Mouse (Mus musculus) liver, embryonic 15.5 days (tissue): ENCODE data around the gene Gm20388. TPM values are rescaled to one million over a fixed set of nuclear protein-coding genes. Genes with fewer than 3 reads are reported as not detected.

Experiments used
- ATAC-seq: fragments of 200-750 bp; cut with Nextera tagmentation; 2 replicates; pipeline ENCODE4 v1.8.0; 2017; ENCODE audit warnings: moderate number of reproducible peaks, mild to moderate bottlenecking, moderate library complexity; ENCODE audit not compliant: insufficient read depth
- H3K27ac ChIP-seq: fragments of 300-500 bp; sonication (generic); replicated peaks from 2 replicates; pipeline ENCODE4 v1.5.1; 2015; ENCODE audit warnings: mild to moderate bottlenecking, inconsistent platforms
- H3K27me3 ChIP-seq: fragments of 300-500 bp; sonication (generic); 2 replicates; pipeline ENCODE4 v1.6.1; 2015; ENCODE audit warnings: mild to moderate bottlenecking, inconsistent platforms
- H3K36me3 ChIP-seq: fragments of 300-500 bp; sonication (generic); replicated peaks from 2 replicates; pipeline ENCODE4 v1.6.1; 2015; ENCODE audit warnings: moderate library complexity, mild to moderate bottlenecking, inconsistent platforms
- H3K4me1 ChIP-seq: fragments of 300-500 bp; sonication (generic); replicated peaks from 2 replicates; pipeline ENCODE4 v1.6.1; 2015; ENCODE audit warnings: inconsistent platforms
- H3K4me2 ChIP-seq: fragments of 300-500 bp; sonication (generic); 2 replicates; pipeline ENCODE4 v1.6.1; 2015; ENCODE audit warnings: moderate library complexity, mild to moderate bottlenecking, inconsistent platforms
- H3K4me3 ChIP-seq: fragments of 300-500 bp; sonication (generic); replicated peaks from 2 replicates; pipeline ENCODE4 v1.5.1; 2015; ENCODE audit warnings: mild to moderate bottlenecking, inconsistent platforms
- H3K9ac ChIP-seq: fragments of 300-500 bp; sonication (generic); 2 replicates; pipeline ENCODE4 v1.6.1; 2015; ENCODE audit warnings: moderate library complexity, mild to moderate bottlenecking, inconsistent platforms
- H3K9me3 ChIP-seq: fragments of 300-500 bp; sonication (generic); replicated peaks from 2 replicates; pipeline ENCODE4 v1.6.1; 2016; ENCODE audit warnings: inconsistent platforms
- whole genome bisulfite sequencing: fragments of 180-500 bp; shearing (Covaris S2); methylation state at CpG from one replicate; pipeline ENCODE4 v1.1.7; 2015; ENCODE audit warnings: mixed read lengths; ENCODE audit not compliant: insufficient replicate concordance; 5-methylcytosine and 5-hydroxymethylcytosine counted together
- polyA plus RNA-seq: library from polyadenylated mRNA; unstranded; fragments of >200 nt; fragmentation: Nextera tagmentation; extraction: Ambion mirVana; gene quantifications from 2 replicates; pipeline ENCODE4 v1.2.1, GENCODE M21; 2015

Gene Gm20388
- polyA plus RNA-seq, 1 experiment from 2014 or later, result not detected

DNA sequence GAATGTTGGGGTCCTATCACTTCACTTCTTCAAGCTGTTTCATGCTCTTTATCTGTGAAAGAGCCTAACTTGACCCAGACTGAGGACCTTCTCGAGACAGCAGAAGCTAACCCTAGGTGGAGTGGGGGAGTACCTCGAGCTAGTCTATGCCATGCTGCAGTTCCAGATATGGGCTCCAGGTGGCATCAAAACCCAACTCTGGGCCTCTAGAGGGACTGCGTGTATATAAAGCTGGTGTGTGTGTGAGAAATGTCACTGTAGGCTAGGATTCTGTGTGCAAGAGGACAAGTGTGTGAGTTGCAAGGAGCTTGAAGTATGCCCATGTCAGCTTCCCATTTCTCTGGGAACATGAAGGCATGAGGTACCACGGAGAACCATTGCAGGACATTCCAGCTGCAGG, 370.8 kb downstream of the Gm20388 start:
- H3K36me3 ChIP-seq, result no peaks in the 10 kb centered on the region
- H3K4me3 ChIP-seq, result no peak overlapping the region
- no peak for ATAC-seq
- H3K9ac ChIP-seq, result no peak overlapping the region
- 23% methylated on average over 4 of the region's 4 CpGs for WGBS
- H3K9me3 ChIP-seq, result no peaks in the 10 kb centered on the region
- no peak overlapping the region for H3K27ac ChIP-seq
- no peak overlapping the region for H3K4me2 ChIP-seq
- peaks cover 39% of the 10 kb centered on the region for H3K27me3 ChIP-seq
- H3K4me1 ChIP-seq, result peaks cover 43% of the 10 kb centered on the region

DNA sequence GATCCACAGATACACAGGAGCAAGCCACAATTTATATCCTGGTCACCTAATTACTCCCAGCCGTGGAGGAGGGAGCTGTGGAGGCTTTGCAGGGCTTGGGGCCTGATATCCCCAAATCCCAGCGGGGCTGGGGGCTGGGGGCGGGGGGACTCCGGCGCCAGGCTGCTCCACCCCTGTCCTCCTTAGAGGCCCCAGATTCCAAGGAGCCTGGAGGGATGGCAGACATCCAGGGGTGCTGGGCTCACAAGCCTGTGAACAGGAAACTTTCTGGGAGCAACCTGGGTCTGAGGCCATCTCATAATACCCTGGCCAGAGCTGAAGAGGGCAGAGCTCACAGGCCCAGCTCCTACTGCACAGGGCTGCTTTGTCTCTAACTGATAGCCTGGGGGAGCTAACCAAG, 371.8 kb downstream of the Gm20388 start:
- Histone ChIP-seq H3K4me3 (no peak overlapping the region), H3K4me1 (peaks cover 33% of the 10 kb centered on the region), H3K4me2 (no peak overlapping the region), H3K27me3 (peaks cover 31% of the 10 kb centered on the region), H3K27ac (no peak overlapping the region), H3K9ac (no peak overlapping the region), H3K9me3 (no peaks in the 10 kb centered on the region), H3K36me3 (no peaks in the 10 kb centered on the region)
- no peak for ATAC-seq
- WGBS, result 67% methylated on average over 5 of the region's 5 CpGs

DNA sequence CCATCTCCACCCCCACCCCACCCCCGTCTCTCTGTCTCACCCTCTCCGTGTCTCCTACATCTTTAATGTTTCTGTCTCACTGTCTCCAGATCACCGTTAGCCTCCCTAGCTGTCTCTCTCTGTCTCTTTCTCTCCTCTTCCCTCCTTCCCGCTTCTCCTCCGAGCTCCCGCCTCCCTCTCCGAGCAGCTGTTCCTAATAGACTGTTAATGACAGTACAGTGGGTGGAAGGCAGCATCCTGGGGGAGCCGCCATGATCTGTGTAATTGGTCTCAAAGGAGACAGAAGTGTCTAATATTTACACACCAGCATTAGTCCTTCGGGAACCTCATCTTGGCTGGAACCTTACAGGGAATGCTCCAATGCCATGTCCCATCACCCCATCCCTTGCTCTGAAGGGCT, 373.6 kb downstream of the Gm20388 start:
- Histone ChIP-seq H3K9me3 (no peaks in the 10 kb centered on the region), H3K4me2 (no peak overlapping the region), H3K4me3 (no peak overlapping the region), H3K27ac (no peak overlapping the region), H3K36me3 (no peaks in the 10 kb centered on the region), H3K27me3 (peaks cover 18% of the 10 kb centered on the region), H3K9ac (no peak overlapping the region), H3K4me1 (peaks cover 47% of the 10 kb centered on the region)
- ATAC-seq, result no peak
- 64% methylated on average over 9 of the region's 9 CpGs for WGBS

DNA sequence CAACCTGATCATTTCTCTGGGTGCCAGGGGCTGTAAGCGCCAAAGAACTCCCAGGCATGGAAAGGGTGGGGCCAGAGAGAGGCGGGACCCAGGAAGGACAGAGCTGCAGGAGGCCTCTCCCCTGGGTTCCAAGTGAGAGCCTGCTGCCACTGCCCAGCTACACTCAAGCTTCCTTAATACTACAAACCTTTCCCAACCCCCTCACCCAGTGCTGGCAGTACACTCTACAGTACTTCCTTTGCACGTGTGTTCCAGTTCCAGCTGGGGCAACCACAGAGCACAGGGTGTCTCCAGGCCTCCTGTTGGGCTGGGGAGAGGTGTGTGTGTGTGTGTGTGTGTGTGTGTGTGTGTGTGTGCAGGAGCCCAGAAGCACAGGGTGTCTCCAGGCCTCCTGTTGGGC, 374.4 kb downstream of the Gm20388 start:
- no peaks in the 10 kb centered on the region for H3K9me3 ChIP-seq
- no peaks in the 10 kb centered on the region for H3K36me3 ChIP-seq
- ATAC-seq, result peak; percentile 24; the same call in 1 of the 2 replicates
- H3K4me1 ChIP-seq, result peaks cover 55% of the 10 kb centered on the region
- H3K9ac ChIP-seq, result no peak overlapping the region; the same call in 1 of the 2 replicates
- H3K27ac ChIP-seq, result no peak overlapping the region
- H3K4me3 ChIP-seq, result no peak overlapping the region
- WGBS, result 6% methylated on average over 3 of the region's 3 CpGs
- H3K4me2 ChIP-seq, result no peak overlapping the region
- H3K27me3 ChIP-seq, result peaks cover 18% of the 10 kb centered on the region

DNA sequence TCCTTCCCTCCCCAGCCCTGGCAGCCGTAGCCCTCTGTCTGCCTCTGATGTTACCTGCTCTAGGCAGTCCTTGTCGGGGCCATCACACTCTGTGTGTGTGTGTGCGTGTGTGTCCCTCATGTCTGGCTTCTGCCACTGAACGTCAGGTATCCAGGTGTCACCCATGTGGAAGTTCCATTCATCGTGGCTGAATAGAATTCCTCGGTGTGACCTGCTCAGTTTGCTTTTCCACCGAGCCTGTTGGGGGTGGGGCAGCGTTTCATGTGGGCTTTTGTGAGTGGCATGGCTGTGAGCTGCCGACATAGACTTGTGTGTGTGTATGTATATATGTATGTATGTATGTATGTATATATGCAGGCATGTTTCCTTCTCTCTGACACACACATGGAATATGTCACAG, 375.2 kb downstream of the Gm20388 start:
- Histone ChIP-seq H3K4me1 (peaks cover 63% of the 10 kb centered on the region), H3K27me3 (peaks cover 9% of the 10 kb centered on the region), H3K27ac (no peak overlapping the region), H3K9me3 (no peaks in the 10 kb centered on the region), H3K4me2 (no peak overlapping the region), H3K36me3 (no peaks in the 10 kb centered on the region), H3K4me3 (no peak overlapping the region), H3K9ac (no peak overlapping the region)
- 77% methylated on average over 9 of the region's 9 CpGs for WGBS
- no peak for ATAC-seq

DNA sequence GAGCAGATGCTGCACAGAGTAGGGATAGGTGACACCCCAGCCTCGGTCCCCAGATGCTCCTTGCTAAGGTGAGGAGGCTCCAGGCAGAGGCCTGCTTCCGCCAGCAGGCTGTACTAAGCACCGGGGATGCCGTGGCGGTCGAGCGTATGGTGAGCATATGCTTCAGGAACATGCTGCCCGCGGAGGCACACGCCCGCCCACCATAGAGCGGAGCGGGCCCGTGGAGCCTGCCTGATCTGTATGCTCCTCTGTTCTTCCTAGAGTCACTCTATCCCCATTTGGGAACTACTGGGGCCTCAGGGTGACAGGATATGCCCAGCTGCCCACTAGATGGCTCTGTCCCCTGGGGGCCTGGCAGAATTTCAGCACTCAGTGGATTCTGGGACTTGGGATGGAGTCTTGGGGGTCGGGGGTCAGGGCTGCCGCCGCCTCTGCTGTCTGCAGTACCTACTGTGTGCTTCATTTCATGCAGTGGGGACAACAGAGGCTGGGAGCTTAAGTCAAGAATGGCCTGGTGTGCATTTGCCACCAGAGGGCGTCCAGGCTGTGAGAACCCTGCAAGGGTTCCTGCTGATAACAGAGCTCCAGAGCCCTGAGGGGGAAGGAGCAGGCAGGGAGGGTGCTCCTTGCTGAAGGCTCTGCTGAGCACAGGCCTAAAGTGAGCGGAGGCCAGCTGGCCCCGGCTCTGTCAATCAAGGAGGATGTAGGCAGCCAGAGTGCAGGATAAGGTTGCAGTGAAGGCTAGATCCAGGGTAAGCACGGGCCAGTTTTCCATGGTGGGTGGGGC, 377.7 kb downstream of the Gm20388 start:
- Histone ChIP-seq H3K4me2 (peak overlapping the region; percentile 86), H3K9me3 (no peaks in the 10 kb centered on the region), H3K27me3 (0 out of 2 replicates have a peak, but pooled peaks cover 4% of the 10 kb centered on the region), H3K27ac (peak overlapping the region; percentile 97), H3K4me1 (peaks cover 79% of the 10 kb centered on the region), H3K9ac (no peak overlapping the region), H3K4me3 (no peak overlapping the region), H3K36me3 (no peaks in the 10 kb centered on the region)
- 35% methylated on average over 21 of the region's 21 CpGs for WGBS
- ATAC-seq, result peak; percentile 46

DNA sequence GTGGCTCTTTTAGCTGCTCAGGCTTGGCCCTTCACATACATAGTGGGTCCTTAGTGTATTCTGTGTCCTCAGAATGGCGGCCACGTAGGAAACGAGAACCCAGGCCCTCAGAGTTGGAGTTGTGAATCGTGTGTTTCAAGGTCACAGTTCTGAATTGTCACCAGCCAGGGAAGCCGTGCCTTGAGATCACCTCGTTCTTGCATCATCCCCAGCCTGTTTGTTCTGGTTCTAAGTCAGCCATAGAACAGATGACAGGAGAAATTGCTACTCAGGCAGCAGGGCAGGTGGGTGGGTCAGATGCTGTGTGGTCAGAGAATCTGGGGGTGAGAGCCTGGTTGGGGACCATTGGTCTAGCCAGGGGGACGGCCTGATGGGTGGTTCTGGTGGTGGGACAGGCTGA, 378.6 kb downstream of the Gm20388 start:
- ATAC-seq, result no peak
- H3K4me2 ChIP-seq, result peak overlapping the region; percentile 86
- no peaks in the 10 kb centered on the region for H3K27me3 ChIP-seq
- peaks cover 87% of the 10 kb centered on the region for H3K4me1 ChIP-seq
- no peaks in the 10 kb centered on the region for H3K9me3 ChIP-seq
- H3K27ac ChIP-seq, result peak overlapping the region; percentile 97
- WGBS, result 82% methylated on average over 7 of the region's 7 CpGs
- H3K9ac ChIP-seq, result peak overlapping the region; percentile 32; the same call in 1 of the 2 replicates
- no peak overlapping the region for H3K4me3 ChIP-seq
- no peaks in the 10 kb centered on the region for H3K36me3 ChIP-seq

DNA sequence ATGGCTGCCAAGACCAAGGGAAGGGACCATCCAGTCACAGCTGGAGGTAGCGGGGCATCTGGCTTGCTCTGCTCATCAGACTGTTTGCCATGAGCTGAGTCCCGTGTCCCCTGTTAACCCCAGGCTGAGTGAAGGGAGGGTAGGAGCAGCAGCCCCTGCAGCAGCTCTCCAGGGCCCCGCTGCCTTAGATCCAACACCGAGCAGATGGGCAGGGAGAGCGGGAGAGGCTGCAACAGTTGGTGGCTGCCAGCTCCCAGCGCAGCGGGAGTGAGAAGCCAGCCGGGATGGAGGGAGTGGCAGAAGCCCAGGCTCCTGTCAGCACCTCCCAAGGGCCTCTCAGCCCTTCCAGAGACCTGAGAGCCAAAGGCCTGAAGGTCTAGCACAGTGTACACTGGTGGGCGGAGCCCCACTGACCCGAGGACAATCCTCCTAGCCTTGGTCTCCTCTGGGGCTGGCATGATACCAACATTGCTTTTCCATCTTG, 379.1 kb downstream of the Gm20388 start:
- Histone ChIP-seq H3K4me3 (no peak overlapping the region; the same call in 1 of the 2 replicates), H3K4me1 (peaks cover 87% of the 10 kb centered on the region), H3K4me2 (peak overlapping the region; percentile 86), H3K9ac (peak overlapping the region; percentile 32; the same call in 1 of the 2 replicates), H3K27me3 (no peaks in the 10 kb centered on the region), H3K36me3 (no peaks in the 10 kb centered on the region), H3K9me3 (no peaks in the 10 kb centered on the region), H3K27ac (peak overlapping the region; percentile 97)
- 65% methylated on average over 10 of the region's 10 CpGs for WGBS
- no peak for ATAC-seq

DNA sequence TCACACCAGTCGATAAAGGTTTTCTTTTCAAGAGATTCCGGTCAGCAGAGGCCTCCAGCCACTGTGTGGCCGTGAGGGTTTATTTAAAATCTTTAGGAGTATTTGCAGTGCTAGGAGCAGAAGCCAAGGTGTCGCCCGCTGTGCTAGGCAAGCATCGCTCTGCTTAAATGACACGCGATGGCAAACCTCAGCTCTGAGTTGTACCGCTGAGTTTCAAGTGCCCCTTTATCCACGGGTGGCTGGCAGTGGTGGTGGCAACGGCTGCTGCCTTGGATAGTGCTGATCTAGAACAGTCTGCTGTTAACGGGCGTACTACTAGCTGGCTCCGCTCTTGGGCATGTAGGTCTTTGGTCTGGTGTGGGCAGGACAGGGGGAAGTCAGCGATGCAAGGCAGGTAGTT, 380.0 kb downstream of the Gm20388 start:
- Histone ChIP-seq H3K9ac (peak overlapping the region; percentile 12; the same call in 1 of the 2 replicates), H3K4me2 (peak overlapping the region; percentile 86), H3K27ac (peak overlapping the region; percentile 97), H3K4me3 (no peak overlapping the region), H3K36me3 (no peaks in the 10 kb centered on the region), H3K9me3 (no peaks in the 10 kb centered on the region), H3K27me3 (no peaks in the 10 kb centered on the region), H3K4me1 (peaks cover 87% of the 10 kb centered on the region)
- 72% methylated on average over 15 of the region's 15 CpGs for WGBS
- no peak for ATAC-seq

DNA sequence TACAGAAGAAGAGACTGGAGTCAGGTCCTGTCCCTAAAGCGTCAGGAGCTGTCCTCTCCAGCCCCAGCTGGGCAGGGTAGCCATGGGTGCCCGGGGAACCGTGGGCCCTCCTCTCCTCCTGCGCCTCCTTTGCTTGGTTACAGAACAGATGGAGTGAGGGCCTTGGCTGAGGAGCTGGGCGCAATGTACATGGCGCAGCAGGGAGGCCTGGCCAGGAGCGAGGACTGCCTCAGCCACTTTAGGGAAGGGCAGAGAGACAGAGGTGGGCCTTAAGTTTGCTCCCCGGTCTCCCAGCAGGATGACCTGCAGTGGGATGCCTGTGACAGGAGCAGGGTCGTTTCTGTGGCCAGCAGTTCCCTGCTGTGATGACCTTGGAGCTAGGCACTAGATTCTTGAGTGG, 381.0 kb downstream of the Gm20388 start:
- peak overlapping the region; percentile 65 for H3K4me3 ChIP-seq
- peak overlapping the region; percentile 86 for H3K4me2 ChIP-seq
- WGBS, result 86% methylated on average over 9 of the region's 9 CpGs
- H3K27ac ChIP-seq, result peak overlapping the region; percentile 97
- no peaks in the 10 kb centered on the region for H3K27me3 ChIP-seq
- peaks cover 90% of the 10 kb centered on the region for H3K4me1 ChIP-seq
- H3K9me3 ChIP-seq, result no peaks in the 10 kb centered on the region
- H3K9ac ChIP-seq, result peak overlapping the region; percentile 76; the same call in 1 of the 2 replicates
- ATAC-seq, result no peak
- H3K36me3 ChIP-seq, result no peaks in the 10 kb centered on the region

DNA sequence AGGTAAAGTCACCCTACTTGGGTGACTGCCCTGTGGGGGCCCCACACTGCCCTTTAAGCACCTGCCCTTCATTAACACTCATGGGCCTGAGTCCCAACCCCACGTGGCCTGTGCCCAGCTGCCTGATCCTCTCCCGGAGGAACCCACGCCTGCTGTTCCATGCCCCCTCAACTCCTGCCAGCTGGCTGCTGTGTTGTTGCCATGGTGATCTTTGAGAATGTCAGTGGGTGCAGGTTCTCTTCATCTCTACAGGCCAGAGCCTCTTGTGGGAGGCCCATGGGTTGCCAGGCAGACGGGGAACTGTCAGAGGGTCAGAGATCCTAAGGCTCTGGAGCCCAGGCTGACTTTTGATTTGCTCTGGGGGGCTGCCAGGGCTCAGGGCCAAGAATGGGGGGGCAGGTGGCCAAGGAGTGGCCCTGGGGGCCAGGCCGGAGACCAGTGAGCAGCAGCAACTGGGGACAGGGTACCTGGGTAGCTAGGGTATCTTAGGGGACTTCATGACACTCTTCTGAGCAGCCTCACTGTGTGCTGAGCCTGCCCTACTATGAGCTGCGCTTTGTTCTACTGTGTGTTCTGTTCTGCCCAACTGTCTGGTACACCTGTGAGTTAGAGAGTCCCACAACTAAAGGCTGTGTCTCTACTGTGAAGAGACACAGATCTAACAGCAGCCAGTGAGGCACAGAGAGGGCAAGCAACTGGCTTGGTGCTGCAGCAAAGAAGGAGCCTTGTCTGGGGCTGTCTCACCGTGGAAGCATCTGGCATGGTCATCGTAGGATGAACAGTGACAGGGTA, 381.9 kb downstream of the Gm20388 start:
- Histone ChIP-seq H3K4me1 (peaks cover 95% of the 10 kb centered on the region), H3K27me3 (no peaks in the 10 kb centered on the region), H3K36me3 (no peaks in the 10 kb centered on the region), H3K27ac (peak overlapping the region; percentile 97), H3K9ac (peak overlapping the region; percentile 76), H3K9me3 (no peaks in the 10 kb centered on the region), H3K4me2 (peak overlapping the region; percentile 86), H3K4me3 (peak overlapping the region; percentile 65)
- WGBS, result 57% methylated on average over 8 of the region's 8 CpGs
- no peak for ATAC-seq
